Mouse (Mus musculus): ENCODE results near the gene Pdpk1. TPM values are rescaled to one million over a fixed set of nuclear protein-coding genes. Genes with fewer than 3 reads are reported as not detected.
"Not testable (repeated sequence)": the region's sequence is repeated elsewhere in the genome, so short reads cannot be mapped to it uniquely, and the experiment has no call there.

Gene Pdpk1
- polyA plus RNA-seq, 1 experiment from 2014 or later: 36.5 TPM

- H3K4me2 ChIP-seq (ENCODE audit: low read depth, severe bottlenecking): no peak overlapping the region
- H3K27me3 ChIP-seq (ENCODE audit: control insufficient read depth, insufficient read depth, low read length): no peaks in the 10 kb centered on the region
- H3K9me3 ChIP-seq (ENCODE audit: control insufficient read depth, low read length): no peaks in the 10 kb centered on the region
- no peaks in the 10 kb centered on the region for H3K4me1 ChIP-seq (ENCODE audit: control insufficient read depth, insufficient read depth, low read length)
- no peak overlapping the region for H3K27ac ChIP-seq (replicated peaks; ENCODE audit: low read depth, low read length)
- no peak overlapping the region for H3K9ac ChIP-seq (ENCODE audit: low read length)
- DNase-seq (ENCODE audit: low spot score): no peak
- H3K4me3 ChIP-seq (ENCODE audit: low read depth, low read length): no peak overlapping the region
- H3K36me3 ChIP-seq (ENCODE audit: control insufficient read depth, insufficient read depth, low read length): peaks cover 2% of the 10 kb centered on the region; the same call in 1 of the 2 replicates
- ATAC-seq (ENCODE audit: insufficient number of reproducible peaks, low FRiP score, low TSS enrichment, low read depth): no peak
- 93% methylated on average over 4 of the region's 4 CpGs for WGBS
These were observed 52.4 kb downstream of the Pdpk1 start for GRCm38 (mm10) chr17:24098354-24098753.

- Histone ChIP-seq H3K4me3 (ENCODE audit: low read depth, low read length) (no peak overlapping the region), H3K9ac (ENCODE audit: low read length) (no peak overlapping the region), H3K9me3 (ENCODE audit: control insufficient read depth, low read length) (no peaks in the 10 kb centered on the region), H3K27me3 (ENCODE audit: control insufficient read depth, insufficient read depth, low read length) (no peaks in the 10 kb centered on the region), H3K4me1 (ENCODE audit: control insufficient read depth, insufficient read depth, low read length) (no peaks in the 10 kb centered on the region), H3K36me3 (ENCODE audit: control insufficient read depth, insufficient read depth, low read length) (peaks cover 7% of the 10 kb centered on the region; the same call in 1 of the 2 replicates), H3K27ac (replicated peaks; ENCODE audit: low read depth, low read length) (no peak overlapping the region), H3K4me2 (ENCODE audit: low read depth, severe bottlenecking) (no peak overlapping the region)
- DNase-seq (ENCODE audit: low spot score) (no peak), ATAC-seq (ENCODE audit: insufficient number of reproducible peaks, low FRiP score, low TSS enrichment, low read depth) (no peak)
- 100% methylated on average over 1 of the region's 1 CpGs for WGBS
These were observed 60.1 kb downstream of the Pdpk1 start for GRCm38 (mm10) chr17:24090575-24090974.

DNA sequence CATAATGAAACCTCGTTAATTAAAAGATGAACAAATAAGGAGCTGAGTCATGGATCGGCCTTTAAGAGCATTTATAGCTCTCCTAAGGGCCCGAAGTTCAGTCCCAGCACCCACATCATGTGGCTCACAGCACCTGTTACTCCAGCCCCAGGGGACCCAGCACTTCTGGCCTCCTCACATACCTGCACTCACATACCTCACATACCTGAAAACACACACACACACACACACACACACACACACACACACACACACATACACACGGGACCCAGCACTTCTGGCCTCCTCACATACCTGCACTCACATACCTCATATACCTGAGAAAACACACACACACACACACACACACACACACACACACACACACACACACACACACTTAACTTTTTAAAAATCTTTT lies 64.3 kb downstream of the Pdpk1 start:
- WGBS: 82% methylated on average over 4 of the region's 4 CpGs
- H3K27me3 ChIP-seq (ENCODE audit: control insufficient read depth, insufficient read depth, low read length); H3K9me3 ChIP-seq (ENCODE audit: control insufficient read depth, low read length); H3K4me2 ChIP-seq (ENCODE audit: low read depth, severe bottlenecking); H3K27ac ChIP-seq (replicated peaks; ENCODE audit: low read depth, low read length); H3K36me3 ChIP-seq (ENCODE audit: control insufficient read depth, insufficient read depth, low read length); H3K4me3 ChIP-seq (ENCODE audit: low read depth, low read length); H3K4me1 ChIP-seq (ENCODE audit: control insufficient read depth, insufficient read depth, low read length); H3K9ac ChIP-seq (ENCODE audit: low read length); ATAC-seq (ENCODE audit: insufficient number of reproducible peaks, low FRiP score, low TSS enrichment, low read depth); DNase-seq (ENCODE audit: low spot score): not testable (repeated sequence)

- no peak overlapping the region for H3K9ac ChIP-seq (ENCODE audit: low read length)
- 70% methylated on average over 1 of the region's 1 CpGs for WGBS
- H3K4me2 ChIP-seq (ENCODE audit: low read depth, severe bottlenecking): no peak overlapping the region
- H3K4me3 ChIP-seq (ENCODE audit: low read depth, low read length): no peak overlapping the region
- H3K27ac ChIP-seq (replicated peaks; ENCODE audit: low read depth, low read length): no peak overlapping the region
- DNase-seq (ENCODE audit: low spot score) (no peak), ATAC-seq (ENCODE audit: insufficient number of reproducible peaks, low FRiP score, low TSS enrichment, low read depth) (no peak)
- no peaks in the 10 kb centered on the region for H3K9me3 ChIP-seq (ENCODE audit: control insufficient read depth, low read length)
- H3K4me1 ChIP-seq (ENCODE audit: control insufficient read depth, insufficient read depth, low read length): no peaks in the 10 kb centered on the region
- H3K36me3 ChIP-seq (ENCODE audit: control insufficient read depth, insufficient read depth, low read length): peaks cover 3% of the 10 kb centered on the region; the same call in 1 of the 2 replicates
- no peaks in the 10 kb centered on the region for H3K27me3 ChIP-seq (ENCODE audit: control insufficient read depth, insufficient read depth, low read length)
These were observed 66.1 kb downstream of the Pdpk1 start for GRCm38 (mm10) chr17:24084593-24084992.

DNA sequence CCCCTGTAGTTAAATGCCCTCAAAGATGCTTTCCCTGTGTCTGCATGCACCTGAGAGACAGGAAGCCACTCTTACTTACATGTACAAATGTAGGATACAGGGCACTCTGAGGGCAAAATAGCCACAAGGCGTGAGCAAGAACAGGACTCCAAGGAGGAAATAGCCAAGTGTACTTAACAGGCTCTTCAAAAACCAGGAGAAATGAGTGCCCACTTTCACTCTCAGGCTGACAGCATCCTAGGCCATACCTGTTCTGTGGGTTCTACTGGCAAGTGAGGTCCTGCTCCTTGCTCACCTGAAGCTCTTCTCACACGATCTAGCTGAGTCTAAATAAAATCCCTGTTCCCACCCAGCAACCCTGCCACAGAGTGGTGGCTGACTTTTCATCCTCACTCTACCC lies 73.6 kb downstream of the Pdpk1 start:
- Histone ChIP-seq H3K27me3 (ENCODE audit: control insufficient read depth, insufficient read depth, low read length) (no peaks in the 10 kb centered on the region), H3K9me3 (ENCODE audit: control insufficient read depth, low read length) (no peaks in the 10 kb centered on the region), H3K9ac (ENCODE audit: low read length) (no peak overlapping the region), H3K27ac (replicated peaks; ENCODE audit: low read depth, low read length) (no peak overlapping the region), H3K4me2 (ENCODE audit: low read depth, severe bottlenecking) (no peak overlapping the region), H3K4me3 (ENCODE audit: low read depth, low read length) (no peak overlapping the region), H3K4me1 (ENCODE audit: control insufficient read depth, insufficient read depth, low read length) (peaks cover 2% of the 10 kb centered on the region), H3K36me3 (ENCODE audit: control insufficient read depth, insufficient read depth, low read length) (no peaks in the 10 kb centered on the region; the same call in 1 of the 2 replicates)
- WGBS: 82% methylated on average over 2 of the region's 2 CpGs
- no peak for DNase-seq (ENCODE audit: low spot score)
- ATAC-seq (ENCODE audit: insufficient number of reproducible peaks, low FRiP score, low TSS enrichment, low read depth): no peak

GRCm38 (mm10) chr17:24072919-24073696 lies 77.6 kb downstream of the Pdpk1 start, which contains the start of gene Kctd5:
Kctd5 (minus strand) TSS chr17:24073485.
- WGBS: under 1% methylated on average over 53 of the region's 62 CpGs
- Histone ChIP-seq H3K4me3 (ENCODE audit: low read depth, low read length) (peak within 1 kb of the TSS; percentile 82), H3K27me3 (ENCODE audit: control insufficient read depth, insufficient read depth, low read length) (no peaks in the 10 kb centered on the region), H3K36me3 (ENCODE audit: control insufficient read depth, insufficient read depth, low read length) (no peaks in the 10 kb centered on the region), H3K4me1 (ENCODE audit: control insufficient read depth, insufficient read depth, low read length) (peaks cover 6% of the 10 kb centered on the region), H3K4me2 (ENCODE audit: low read depth, severe bottlenecking) (peak within 1 kb of the TSS; percentile 68), H3K9me3 (ENCODE audit: control insufficient read depth, low read length) (no peaks in the 10 kb centered on the region), H3K9ac (ENCODE audit: low read length) (peak within 1 kb of the TSS; percentile 85), H3K27ac (replicated peaks; ENCODE audit: low read depth, low read length) (no peak within 1 kb of the TSS)
- peak; percentile 96 for ATAC-seq (ENCODE audit: insufficient number of reproducible peaks, low FRiP score, low TSS enrichment, low read depth)
- peak; percentile 98 for DNase-seq (ENCODE audit: low spot score)

DNA sequence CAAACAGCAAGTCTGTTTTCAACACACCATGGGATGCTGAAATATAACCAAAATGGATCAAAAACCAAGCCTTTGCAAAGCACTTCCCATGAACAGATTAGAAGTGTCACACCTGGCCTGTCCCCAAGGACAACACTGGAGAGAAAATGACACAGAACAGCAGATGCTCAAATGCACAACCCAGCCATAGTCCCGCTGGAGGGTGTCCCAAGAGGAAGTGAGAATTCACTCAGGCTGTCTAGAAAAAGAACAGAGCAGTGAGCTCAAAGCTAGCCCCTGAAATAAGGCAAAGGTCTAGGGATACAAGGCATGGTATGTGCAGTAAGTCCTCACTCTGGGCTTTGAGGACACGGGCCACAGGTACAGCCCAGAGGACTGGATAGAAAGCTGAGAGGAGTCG lies 81.2 kb downstream of the Pdpk1 start:
- Histone ChIP-seq H3K4me1 (ENCODE audit: control insufficient read depth, insufficient read depth, low read length) (peaks cover 6% of the 10 kb centered on the region), H3K4me2 (ENCODE audit: low read depth, severe bottlenecking) (no peak overlapping the region), H3K36me3 (ENCODE audit: control insufficient read depth, insufficient read depth, low read length) (0 out of 2 replicates have a peak, but pooled peaks cover 2% of the 10 kb centered on the region), H3K4me3 (ENCODE audit: low read depth, low read length) (no peak overlapping the region), H3K27me3 (ENCODE audit: control insufficient read depth, insufficient read depth, low read length) (no peaks in the 10 kb centered on the region), H3K9ac (ENCODE audit: low read length) (no peak overlapping the region), H3K27ac (replicated peaks; ENCODE audit: low read depth, low read length) (no peak overlapping the region), H3K9me3 (ENCODE audit: control insufficient read depth, low read length) (no peaks in the 10 kb centered on the region; the same call in 1 of the 2 replicates)
- DNase-seq (ENCODE audit: low spot score) (no peak), ATAC-seq (ENCODE audit: insufficient number of reproducible peaks, low FRiP score, low TSS enrichment, low read depth) (no peak)
- WGBS: 92% methylated on average over 3 of the region's 3 CpGs

DNA sequence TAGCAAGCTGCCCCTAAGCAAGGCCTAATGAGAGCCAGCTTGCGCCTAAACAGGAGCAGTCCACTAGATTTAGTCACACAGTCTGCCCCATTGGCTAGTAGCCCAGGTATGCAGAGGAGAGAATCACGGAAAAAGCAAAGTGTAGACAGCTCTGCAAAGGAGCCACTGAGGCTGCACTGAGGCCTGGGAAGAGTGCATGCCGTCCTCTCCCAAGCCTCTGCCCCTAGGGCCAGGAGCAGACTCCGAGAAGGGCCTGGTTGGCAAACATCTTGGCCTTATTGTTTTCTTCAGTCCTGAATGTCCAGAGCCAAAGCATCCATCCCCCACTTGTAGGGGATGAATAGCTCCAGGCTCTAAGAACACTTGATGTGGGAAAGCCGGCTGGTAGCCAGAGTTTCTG lies 82.5 kb downstream of the Pdpk1 start:
- WGBS: 89% methylated on average over 5 of the region's 5 CpGs
- no peaks in the 10 kb centered on the region for H3K27me3 ChIP-seq (ENCODE audit: control insufficient read depth, insufficient read depth, low read length)
- no peaks in the 10 kb centered on the region; the same call in 1 of the 2 replicates for H3K9me3 ChIP-seq (ENCODE audit: control insufficient read depth, low read length)
- ATAC-seq (ENCODE audit: insufficient number of reproducible peaks, low FRiP score, low TSS enrichment, low read depth) (no peak), DNase-seq (ENCODE audit: low spot score) (no peak)
- no peak overlapping the region for H3K4me2 ChIP-seq (ENCODE audit: low read depth, severe bottlenecking)
- 0 out of 2 replicates have a peak, but pooled peaks cover 2% of the 10 kb centered on the region for H3K36me3 ChIP-seq (ENCODE audit: control insufficient read depth, insufficient read depth, low read length)
- H3K9ac ChIP-seq (ENCODE audit: low read length): no peak overlapping the region
- no peak overlapping the region for H3K4me3 ChIP-seq (ENCODE audit: low read depth, low read length)
- H3K27ac ChIP-seq (replicated peaks; ENCODE audit: low read depth, low read length): no peak overlapping the region
- peaks cover 6% of the 10 kb centered on the region for H3K4me1 ChIP-seq (ENCODE audit: control insufficient read depth, insufficient read depth, low read length)
